9 mouse cellular contexts compared by ENCODE assay signal in genomic region chr7:134114311-134115188, GRCm38 (mm10).
DNase-seq lines count a peak whose midpoint lies in the region; ATAC-seq and TF ChIP-seq lines count a peak whose summit lies in the region.
"Had no signal": no experiment of that assay in that cellular context is flagged by ENCODE, and none has a peak within 500 bp of the region (broad histone marks: within the 10 kb centered on the region; RNA-seq: fewer than 3 reads in every experiment).

No protein-coding gene starts in this region.

- 31% methylated on average over 9 of the region's 9 CpGs for WGBS in heart, embryonic 14.5 days
- 76% methylated on average over 9 of the region's 9 CpGs for WGBS in forebrain, embryonic 11.5 days

- no peak overlapping the region for H3K4me2 ChIP-seq in heart, embryonic 14.5 days (ENCODE audit: low read length)
- peak overlapping the region; percentile 60 for H3K4me2 ChIP-seq in myocyte (ENCODE audit: low read depth)
- H3K4me2 ChIP-seq in forebrain, embryonic 11.5 days (ENCODE audit: low read depth, low read length, severe bottlenecking): no peak overlapping the region
- H3K4me2 ChIP-seq: limb, embryonic 15.5 days had no signal

- peaks cover 24 to 28% of the 10 kb centered on the region in 2 experiments for H3K4me1 ChIP-seq in heart, embryonic 14.5 days (ENCODE audit: control insufficient read depth in 2 of 2, insufficient read depth in 2 of 2, low read length in 2 of 2)
- H3K4me1 ChIP-seq in forebrain, embryonic 11.5 days (replicated peaks; ENCODE audit: control insufficient read depth, insufficient read depth, low read length): no peaks in the 10 kb centered on the region
- H3K4me1 ChIP-seq: limb, embryonic 15.5 days had no signal

- H3K36me3 ChIP-seq in heart, embryonic 14.5 days (ENCODE audit: control insufficient read depth, insufficient read depth, low read length): no peaks in the 10 kb centered on the region
- no peaks in the 10 kb centered on the region for H3K36me3 ChIP-seq in myocyte (ENCODE audit: control insufficient read depth, insufficient read depth)
- no peaks in the 10 kb centered on the region for H3K36me3 ChIP-seq in forebrain, embryonic 11.5 days (ENCODE audit: control insufficient read depth, insufficient read depth, low read length)
- H3K36me3 ChIP-seq: limb, embryonic 15.5 days had no signal

- no peaks in the 10 kb centered on the region for H3K27me3 ChIP-seq in heart, embryonic 14.5 days (ENCODE audit: control insufficient read depth, insufficient read depth, low read length)
- no peaks in the 10 kb centered on the region for H3K27me3 ChIP-seq in myocyte (ENCODE audit: control insufficient read depth, insufficient read depth, insufficient read length)
- no peaks in the 10 kb centered on the region for H3K27me3 ChIP-seq in forebrain, embryonic 11.5 days (ENCODE audit: control insufficient read depth, insufficient read depth, low read length)
- H3K27me3 ChIP-seq: limb, embryonic 15.5 days had no signal

- peak overlapping the region; percentile 39 to 53 for H3K27ac ChIP-seq in heart, embryonic 14.5 days (replicated peaks in 1 of 2; ENCODE audit: control insufficient read depth in 1 of 2, insufficient read depth in 1 of 2, low read depth in 2 of 2, low read length in 2 of 2)
- H3K27ac ChIP-seq in forebrain, embryonic 11.5 days (ENCODE audit: low read depth, low read length): no peak overlapping the region
- H3K27ac ChIP-seq: limb, embryonic 15.5 days had no signal

- no peak overlapping the region for H3ac ChIP-seq in myocyte (ENCODE audit: control insufficient read depth, insufficient read length)

- H3K9me3 ChIP-seq in heart, embryonic 14.5 days (ENCODE audit: control insufficient read depth, low read length): peaks cover 8% of the 10 kb centered on the region; the same call in 1 of the 2 replicates
- no peaks in the 10 kb centered on the region for H3K9me3 ChIP-seq in forebrain, embryonic 11.5 days (ENCODE audit: control insufficient read depth, low read length)
- H3K9me3 ChIP-seq: limb, embryonic 15.5 days had no signal

- no peak overlapping the region for H3K9ac ChIP-seq in heart, embryonic 14.5 days (ENCODE audit: low read length)
- no peak overlapping the region for H3K9ac ChIP-seq in forebrain, embryonic 11.5 days (ENCODE audit: low read length)
- H3K9ac ChIP-seq: limb, embryonic 15.5 days had no signal

- H3K79me2 ChIP-seq in myocyte (ENCODE audit: control insufficient read depth, insufficient read depth): no peaks in the 10 kb centered on the region

- no peak for TF ChIP-seq POLR2A in myocyte (IDR thresholded peaks at IDR 0.05; ENCODE audit: insufficient read length, low read depth)

- H3K4me3 ChIP-seq in heart, embryonic 14.5 days (ENCODE audit: control insufficient read depth in 1 of 2, insufficient read depth in 1 of 2, low read depth in 1 of 2, low read length in 2 of 2): no peak overlapping the region
- H3K4me3 ChIP-seq in myocyte: no peak overlapping the region
- no peak overlapping the region for H3K4me3 ChIP-seq in forebrain, embryonic 11.5 days (ENCODE audit: low read depth, low read length)
- H3K4me3 ChIP-seq: limb, embryonic 15.5 days had no signal

- ATAC-seq in heart, embryonic 14.5 days (ENCODE audit: insufficient number of reproducible peaks, insufficient read depth, low FRiP score, low read depth): peak; percentile 77
- no peak for ATAC-seq in forebrain, embryonic 11.5 days (replicated peaks; ENCODE audit: low FRiP score)

- DNase-seq in left cerebral cortex, adult 18-20 months (ENCODE audit: low spot score in 2 of 2): peak; percentile 37 to 51
- DNase-seq in left cerebral cortex, adult 11 months (ENCODE audit: low spot score): no peak
- peak; percentile 41 for DNase-seq in embryo, embryonic 10 days (ENCODE audit: low spot score)
- DNase-seq in gastrocnemius, postnatal 25 days: no peak
- no peak for DNase-seq in thymus, adult 18-20 months
- DNase-seq in forebrain, embryonic 11.5 days (ENCODE audit: low spot score): no peak

TF ChIP-seq in myocyte, 11 proteins besides CTCF, POLR2A, EP300 and RAD21:
- no peak for TF ChIP-seq MYOG (IDR thresholded peaks at IDR 0.05; ENCODE audit: control insufficient read depth in 1 of 3, insufficient read depth in 1 of 3, insufficient read length in 2 of 3, low read depth in 2 of 3)
- no peak for TF ChIP-seq TCF3 (IDR thresholded peaks at IDR 0.05; ENCODE audit: insufficient read length, low read depth)
- no peak for TF ChIP-seq POLR2AphosphoS2 (IDR thresholded peaks at IDR 0.05; ENCODE audit: insufficient read length, low read depth)
- no peak for TF ChIP-seq REST (IDR thresholded peaks at IDR 0.05; ENCODE audit: insufficient read depth, insufficient read length)
- no peak for TF ChIP-seq CEBPB (IDR thresholded peaks at IDR 0.05; ENCODE audit: insufficient read depth, poor library complexity, severe bottlenecking)
- TF ChIP-seq USF1 (IDR thresholded peaks at IDR 0.05; ENCODE audit: low read depth): no peak
- TF ChIP-seq MAX (IDR thresholded peaks at IDR 0.05; ENCODE audit: low read depth): no peak
- no peak for TF ChIP-seq MYOD1 (IDR thresholded peaks at IDR 0.05; ENCODE audit: control insufficient read depth in 1 of 3, insufficient read length in 2 of 3, low read depth in 2 of 3)
- no peak for TF ChIP-seq TCF12 (IDR thresholded peaks at IDR 0.05; ENCODE audit: insufficient read depth, poor library complexity, severe bottlenecking)

Comparison
In these comparisons a context has a peak if more than half of its experiments do, and no peak if none do; other contexts are left out.
1. DNase-seq: peak in left cerebral cortex, adult 18-20 months (2 of 2) and embryo, embryonic 10 days (single experiment); none in left cerebral cortex, adult 11 months (single experiment), gastrocnemius, postnatal 25 days (single experiment), thymus, adult 18-20 months (0 of 2) and forebrain, embryonic 11.5 days (single experiment).